Mouse (Mus musculus): ENCODE data around the gene Ccin.

Gene Ccin

GRCm38 (mm10) chr4:43983181-43983580 is at the start of gene Ccin:
Gene Ccin (plus strand): TSS chr4:43983483.
- no peak for DNase-seq (ENCODE audit: low read depth, low spot score)

GRCm38 (mm10) chr4:43936186-43936585 is 47.1 kb upstream of the Ccin start:
- DNase-seq (ENCODE audit: low read depth, low spot score) = no peak

- DNase-seq (ENCODE audit: low read depth, low spot score) = no peak
Measured at GRCm38 (mm10) chr4:43936749-43937674, 46.3 kb upstream of the Ccin start.

GRCm38 (mm10) chr4:43941315-43941714 is 42.0 kb upstream of the Ccin start:
- DNase-seq (ENCODE audit: low read depth, low spot score) = no peak

- DNase-seq (ENCODE audit: low read depth, low spot score) = no peak
Measured at GRCm38 (mm10) chr4:43942421-43942820, 40.9 kb upstream of the Ccin start.

- DNase-seq (ENCODE audit: low read depth, low spot score) = no peak
Measured at GRCm38 (mm10) chr4:43947571-43947970, 35.7 kb upstream of the Ccin start.

- DNase-seq (ENCODE audit: low read depth, low spot score) = peak; percentile 98
Measured at GRCm38 (mm10) chr4:43957292-43957845, 25.9 kb upstream of the Ccin start, which contains the start of gene Glipr2. Gene Glipr2 (plus strand): TSS chr4:43957401.

GRCm38 (mm10) chr4:43957846-43958461 is 25.3 kb upstream of the Ccin start:
- peak; percentile 86 for DNase-seq (ENCODE audit: low read depth, low spot score)

- DNase-seq (ENCODE audit: low read depth, low spot score) = no peak
Measured at GRCm38 (mm10) chr4:43959523-43960179, 23.6 kb upstream of the Ccin start.

GRCm38 (mm10) chr4:43960207-43960606 is 23.1 kb upstream of the Ccin start:
- DNase-seq (ENCODE audit: low read depth, low spot score) = no peak

- no peak for DNase-seq (ENCODE audit: low read depth, low spot score)
Measured at GRCm38 (mm10) chr4:43964326-43964833, 18.9 kb upstream of the Ccin start.

GRCm38 (mm10) chr4:43964951-43965684 is 18.2 kb upstream of the Ccin start:
- DNase-seq (ENCODE audit: low read depth, low spot score) = peak; percentile 75

- DNase-seq (ENCODE audit: low read depth, low spot score) = peak; percentile 53
Measured at GRCm38 (mm10) chr4:43965856-43966535, 17.3 kb upstream of the Ccin start.

- no peak for DNase-seq (ENCODE audit: low read depth, low spot score)
Measured at GRCm38 (mm10) chr4:43968650-43969049, 14.6 kb upstream of the Ccin start.

GRCm38 (mm10) chr4:43969373-43969772 is 13.9 kb upstream of the Ccin start:
- no peak for DNase-seq (ENCODE audit: low read depth, low spot score)

GRCm38 (mm10) chr4:43970393-43971330 is 12.6 kb upstream of the Ccin start:
- no peak for DNase-seq (ENCODE audit: low read depth, low spot score)

GRCm38 (mm10) chr4:43971541-43972136 is 11.6 kb upstream of the Ccin start:
- no peak for DNase-seq (ENCODE audit: low read depth, low spot score)

GRCm38 (mm10) chr4:43972137-43972591 is 11.1 kb upstream of the Ccin start:
- peak; percentile 77 for DNase-seq (ENCODE audit: low read depth, low spot score)

- DNase-seq (ENCODE audit: low read depth, low spot score) = no peak
Measured at GRCm38 (mm10) chr4:43973526-43973981, 9.7 kb upstream of the Ccin start.

Measured in ZHBTc4 (cell line).